Mouse (Mus musculus): ENCODE results near the gene Rela.

DNA sequence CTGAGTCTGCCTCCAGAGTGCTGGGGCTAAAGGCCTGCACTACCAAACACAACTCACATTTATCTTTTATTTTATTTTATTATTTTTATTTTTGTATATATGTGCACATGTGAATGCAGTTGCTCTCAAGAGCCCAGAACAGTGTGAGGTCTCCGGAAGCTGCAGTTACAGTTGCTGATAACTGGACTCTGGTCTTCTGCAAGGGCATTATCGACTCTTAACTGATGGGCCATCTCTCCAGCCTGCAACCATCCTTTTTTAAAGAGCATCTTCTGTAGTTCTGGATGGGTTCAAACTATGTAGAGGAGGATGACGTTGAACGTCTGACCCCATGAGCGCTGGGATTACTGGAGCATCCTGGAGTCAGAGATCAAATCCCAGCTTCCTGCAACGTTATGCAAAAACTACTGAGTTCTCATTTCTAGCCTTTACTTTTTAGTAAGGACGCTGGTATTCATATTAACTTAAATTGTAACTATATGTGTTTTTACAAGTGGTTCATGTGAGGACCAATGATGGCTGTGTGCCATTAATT is 1.2 kb upstream of the Rela start:
- TF ChIP-seq CTCF (conservative IDR thresholded peaks at IDR 0.05; ENCODE audit: insufficient read depth, insufficient read length, low read depth, low read length) = no peak
- TF ChIP-seq POLR2A (IDR thresholded peaks at IDR 0.05; ENCODE audit: low read depth, low read length) = no peak
